ENCODE assay signal across 39 mouse cellular contexts in genomic region chr7:90270141-90270540, GRCm38 (mm10). TPM values are rescaled to one million over a fixed set of nuclear protein-coding genes. Genes with fewer than 3 reads are reported as not detected.
"Had no signal": no experiment of that assay in that cellular context is flagged by ENCODE, and none has a peak within 500 bp of the region (broad histone marks: within the 10 kb centered on the region; RNA-seq: fewer than 3 reads in every experiment).

No protein-coding gene starts in this region.

- H3K27ac ChIP-seq: heart, embryonic 10.5 days; hindbrain, embryonic 10.5 days; hindbrain, embryonic 12.5 days; hindbrain, embryonic 14.5 days; intestine, embryonic 15.5 days; limb, embryonic 13.5 days; limb, embryonic 15.5 days; liver, embryonic 12.5 days had no signal

- H3K9me3 ChIP-seq: heart, embryonic 10.5 days; heart, embryonic 12.5 days; hindbrain, embryonic 10.5 days; hindbrain, embryonic 12.5 days; intestine, embryonic 15.5 days; limb, embryonic 13.5 days; limb, embryonic 15.5 days; liver, embryonic 12.5 days had no signal

- H3K4me3 ChIP-seq: heart, embryonic 10.5 days; heart, embryonic 12.5 days; hindbrain, embryonic 10.5 days; hindbrain, embryonic 12.5 days; intestine, embryonic 15.5 days; limb, embryonic 13.5 days; limb, embryonic 15.5 days; liver, embryonic 12.5 days had no signal

- H3K9ac ChIP-seq: heart, embryonic 12.5 days; hindbrain, embryonic 12.5 days; hindbrain, embryonic 14.5 days; intestine, embryonic 15.5 days; limb, embryonic 13.5 days; limb, embryonic 15.5 days; liver, embryonic 12.5 days had no signal

- ATAC-seq: hindbrain, embryonic 16.5 days; inflammation-experienced regulatory T-cells, adult 6 months; intestine, embryonic 15.5 days; intestine, postnatal 0 days; liver, embryonic 12.5 days had no signal

- H3K4me2 ChIP-seq: heart, embryonic 12.5 days; hindbrain, embryonic 12.5 days; hindbrain, embryonic 14.5 days; intestine, embryonic 15.5 days; limb, embryonic 13.5 days; limb, embryonic 15.5 days; liver, embryonic 12.5 days had no signal

- H3K36me3 ChIP-seq: heart, embryonic 10.5 days; heart, embryonic 12.5 days; hindbrain, embryonic 10.5 days; hindbrain, embryonic 12.5 days; intestine, embryonic 15.5 days; limb, embryonic 13.5 days; limb, embryonic 15.5 days; liver, embryonic 12.5 days had no signal

- DNase-seq: gastrocnemius, postnatal 14 days; gastrocnemius, postnatal 36 days; heart, adult 18-20 months; heart, postnatal 10 days; heart, postnatal 4 days; kidney, adult 18-20 months; kidney, adult 8-10 months; kidney, postnatal 10 days; kidney, postnatal 25 days; kidney, postnatal 4 days; layer of hippocampus, adult 9-11 months; layer of hippocampus, postnatal 36 days; left cerebral cortex, postnatal 4 days had no signal

- H3K27me3 ChIP-seq: heart, embryonic 12.5 days; hindbrain, embryonic 12.5 days; intestine, embryonic 15.5 days; limb, embryonic 13.5 days; limb, embryonic 15.5 days had no signal

- H3K4me1 ChIP-seq: heart, embryonic 12.5 days; intestine, embryonic 15.5 days had no signal

RNA-seq across cellular contexts. Expression of gene Ccdc83, which starts 4.6 kb away (rescaled TPM):
- total RNA-seq: gastrocnemius, adult 18-20 months; gastrocnemius, adult 8-10 months; gastrocnemius, postnatal 36 days; heart, adult 18-20 months; heart, postnatal 10 days; heart, postnatal 4 days; layer of hippocampus, adult 8-10 months; layer of hippocampus, postnatal 14 days; layer of hippocampus, postnatal 36 days; left cerebral cortex, adult 18-20 months; left cerebral cortex, adult 8-10 months; left cerebral cortex, postnatal 10 days; left cerebral cortex, postnatal 25 days; left cerebral cortex, postnatal 4 days; liver, adult 2 months had no signal
- polyA plus RNA-seq: heart, embryonic 12.5 days; heart, embryonic 14.5 days; heart, embryonic 16.5 days; hindbrain, embryonic 10.5 days; hindbrain, embryonic 12.5 days; hindbrain, embryonic 14.5 days; hindbrain, embryonic 16.5 days; intestine, embryonic 15.5 days; intestine, postnatal 0 days; kidney, embryonic 14.5 days; kidney, embryonic 16.5 days; limb, embryonic 11.5 days; limb, embryonic 13.5 days; limb, embryonic 15.5 days; liver, adult 2 months; liver, embryonic 12.5 days had no signal
